Mouse (Mus musculus) heart, adult 11 months (tissue): ENCODE results near the gene Adam1a.

Experiments
- DNase-seq: peaks from one replicate; pipeline ENCODE4 v3.0.0; 2022

The Adam1a gene

GRCm38 (mm10) chr5:121484801-121485200, 60.5 kb downstream of the Adam1a start:
- DNase-seq: no peak

- no peak for DNase-seq
These were observed 67.6 kb downstream of the Adam1a start for GRCm38 (mm10) chr5:121477680-121478079.

GRCm38 (mm10) chr5:121476040-121476439, 69.2 kb downstream of the Adam1a start:
- DNase-seq: no peak

GRCm38 (mm10) chr5:121474610-121475009, 70.7 kb downstream of the Adam1a start:
- no peak for DNase-seq

GRCm38 (mm10) chr5:121472411-121472810, 72.9 kb downstream of the Adam1a start:
- no peak for DNase-seq

- DNase-seq: no peak
These were observed 75.7 kb downstream of the Adam1a start for GRCm38 (mm10) chr5:121469566-121469965.
